Mouse (Mus musculus): ENCODE measurements around the gene Gpr61.

The Gpr61 gene

DNA sequence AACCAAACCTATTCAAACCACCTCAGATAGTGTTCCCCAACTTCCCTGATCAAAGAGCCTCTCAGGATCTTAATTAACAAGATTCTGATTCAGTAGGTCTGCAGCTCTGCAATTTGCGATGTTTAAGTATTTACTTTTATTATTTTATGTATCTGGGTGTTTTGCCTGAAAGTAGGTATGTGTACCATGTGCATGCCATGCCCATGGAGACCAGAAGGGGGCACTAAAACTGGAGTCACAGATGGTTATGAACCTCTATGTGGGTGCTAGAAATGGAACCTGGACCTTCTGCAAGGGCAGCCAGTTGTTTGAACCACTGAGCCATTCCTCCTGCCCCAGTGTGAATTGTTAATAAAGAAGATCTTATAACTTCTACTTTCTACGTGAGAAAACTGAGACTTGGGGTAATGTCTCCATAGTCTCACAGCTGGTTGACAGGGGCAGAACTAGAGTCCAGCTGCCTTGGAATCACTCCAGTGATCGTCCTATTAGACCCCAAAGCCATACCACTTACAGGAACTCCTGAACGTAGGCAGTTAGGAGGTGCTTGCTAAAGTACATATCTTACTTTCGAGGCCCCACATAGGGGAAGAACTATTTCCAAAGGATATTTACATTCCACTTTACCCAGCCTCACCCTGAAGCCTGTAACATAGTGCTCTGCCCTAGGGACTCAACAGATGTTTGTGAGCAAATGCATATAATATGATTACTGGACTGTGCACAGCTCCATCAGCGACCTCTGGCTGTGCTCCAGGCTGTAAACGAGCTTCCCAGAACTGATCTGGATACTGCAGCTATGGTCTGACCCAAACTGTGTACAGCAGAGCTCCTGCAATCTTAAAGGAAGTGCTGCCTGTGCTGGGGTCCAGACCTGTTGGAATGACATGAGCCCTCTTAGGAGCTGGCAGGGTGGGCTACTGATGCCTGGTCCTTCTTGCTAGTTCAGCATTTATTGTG lies 24.4 kb upstream of the Gpr61 start:
- DNase-seq (ENCODE audit: low read depth) = no peak

DNA sequence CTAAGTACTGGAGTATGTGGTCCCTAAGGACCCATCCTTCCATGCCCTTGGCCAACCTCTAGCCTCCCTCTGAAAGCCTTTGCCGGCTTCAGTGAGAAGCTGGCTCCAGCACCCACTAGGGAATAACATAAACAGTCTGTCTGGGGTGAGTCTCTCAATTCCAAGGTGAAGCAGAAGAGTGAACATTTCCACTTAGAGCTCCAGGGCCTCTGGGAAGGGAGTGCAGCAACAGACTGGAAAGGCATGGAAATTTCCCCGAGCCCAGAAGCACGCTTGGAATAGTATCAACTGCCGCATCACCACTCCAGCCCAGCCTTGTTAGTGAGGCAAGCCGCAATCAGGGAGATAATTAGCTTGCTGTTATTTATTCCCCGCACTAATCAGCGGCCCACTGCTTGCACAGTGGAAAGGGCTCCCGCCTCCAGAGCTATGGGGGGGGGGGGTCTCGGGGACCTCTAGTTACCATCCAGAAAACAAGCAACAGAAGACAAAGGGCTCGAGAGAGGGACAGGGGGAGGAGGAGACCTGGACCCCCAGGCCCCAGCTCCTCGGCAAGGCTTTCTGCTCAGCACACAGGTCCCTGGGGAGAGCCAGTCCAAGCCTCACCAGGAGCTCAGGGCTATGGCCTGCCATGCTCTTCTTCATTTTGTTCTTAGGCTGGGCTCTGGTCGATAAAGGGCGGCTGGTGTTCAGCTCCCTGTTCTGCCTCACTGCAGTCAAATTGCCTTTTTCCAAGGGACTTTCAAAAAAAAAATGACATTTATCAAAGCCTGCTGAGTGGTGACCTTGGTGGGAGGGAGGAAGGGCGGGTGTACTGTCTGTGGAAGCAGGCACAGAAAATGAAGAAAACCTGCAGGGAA lies 20.2 kb upstream of the Gpr61 start:
- DNase-seq (ENCODE audit: low read depth) = no peak

DNA sequence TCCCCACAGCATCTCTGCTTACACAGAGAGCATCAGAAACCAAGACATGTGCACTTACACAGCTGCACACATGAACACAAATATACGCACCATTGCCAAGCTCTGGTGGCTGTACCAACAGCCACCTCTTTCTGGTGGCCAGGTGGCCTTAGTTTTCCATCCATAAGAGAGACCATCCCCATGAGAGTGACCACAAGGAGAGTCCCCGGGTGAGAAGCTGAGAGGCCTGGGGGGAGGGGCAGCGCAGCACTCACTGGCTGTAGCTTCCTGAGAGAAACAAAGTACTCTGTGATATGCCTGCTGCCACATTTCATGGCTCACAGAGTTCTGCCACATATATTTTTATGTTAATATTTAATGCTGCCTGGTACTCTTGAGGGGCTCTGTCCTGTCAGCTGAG lies 14.5 kb upstream of the Gpr61 start:
- DNase-seq (ENCODE audit: low read depth) = no peak

- no peak for DNase-seq (ENCODE audit: low read depth)
These were observed 12.8 kb upstream of the Gpr61 start for GRCm38 (mm10) chr3:108167499-108167898.

DNA sequence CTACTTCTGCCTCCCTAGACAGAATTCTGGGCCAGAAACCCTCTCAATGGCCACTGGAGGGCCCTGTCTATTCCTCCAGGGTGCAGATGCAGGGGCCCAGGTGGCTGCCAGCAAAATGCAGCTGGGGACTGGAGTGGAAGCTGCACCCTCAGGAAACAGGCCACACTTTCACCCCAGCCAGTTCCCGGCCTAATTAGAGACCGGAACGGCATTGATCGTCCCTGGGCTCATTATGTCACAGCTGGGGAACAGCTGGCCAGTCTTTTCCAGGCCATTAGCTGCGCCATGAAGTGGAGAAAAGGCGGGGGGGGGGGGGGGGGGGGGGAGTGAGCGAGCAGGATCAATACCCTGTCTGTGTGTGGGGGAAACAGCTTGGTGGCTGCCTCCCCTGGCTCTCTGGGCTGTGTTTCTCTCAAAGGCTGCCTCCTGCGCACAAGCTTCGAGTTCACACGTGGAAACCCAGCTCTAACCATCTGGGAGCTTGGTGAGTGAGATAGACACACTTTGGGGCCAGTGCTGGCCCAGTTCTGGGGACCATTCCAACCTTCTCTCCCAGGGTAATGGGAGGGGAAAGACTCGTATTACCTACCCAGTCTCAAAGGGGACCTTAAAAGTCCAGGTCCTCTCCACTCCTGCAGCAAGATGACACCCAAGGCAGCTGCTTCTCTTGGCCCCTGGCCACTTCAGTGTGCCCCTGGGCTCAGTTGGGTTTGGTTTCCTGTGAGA lies 12.0 kb upstream of the Gpr61 start:
- DNase-seq (ENCODE audit: low read depth) = no peak

GRCm38 (mm10) chr3:108165532-108166315 lies 11.0 kb upstream of the Gpr61 start:
- no peak for DNase-seq (ENCODE audit: low read depth)

- DNase-seq (ENCODE audit: low read depth) = no peak
These were observed 10.1 kb upstream of the Gpr61 start for GRCm38 (mm10) chr3:108164807-108165206.

DNA sequence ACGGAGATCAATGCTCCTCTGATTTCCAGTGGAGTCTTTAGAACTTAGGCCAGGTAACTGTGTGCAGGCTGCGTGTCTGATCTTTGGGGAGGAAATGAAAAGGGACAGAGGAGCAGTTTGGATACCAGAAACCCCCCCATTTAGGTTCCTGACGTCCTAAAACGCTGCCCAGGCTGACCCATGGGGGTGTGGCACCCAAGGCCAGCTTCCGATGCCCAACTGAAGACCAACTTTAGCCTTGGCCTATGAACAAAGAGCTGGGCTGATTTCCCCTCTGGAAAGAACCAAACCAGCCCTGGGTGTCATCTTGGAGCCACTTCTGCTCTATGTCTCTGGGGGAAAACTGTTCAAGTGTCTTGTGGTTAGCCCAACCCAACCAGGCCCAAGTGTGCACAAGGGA lies 9.4 kb upstream of the Gpr61 start:
- no peak for DNase-seq (ENCODE audit: low read depth)

DNA sequence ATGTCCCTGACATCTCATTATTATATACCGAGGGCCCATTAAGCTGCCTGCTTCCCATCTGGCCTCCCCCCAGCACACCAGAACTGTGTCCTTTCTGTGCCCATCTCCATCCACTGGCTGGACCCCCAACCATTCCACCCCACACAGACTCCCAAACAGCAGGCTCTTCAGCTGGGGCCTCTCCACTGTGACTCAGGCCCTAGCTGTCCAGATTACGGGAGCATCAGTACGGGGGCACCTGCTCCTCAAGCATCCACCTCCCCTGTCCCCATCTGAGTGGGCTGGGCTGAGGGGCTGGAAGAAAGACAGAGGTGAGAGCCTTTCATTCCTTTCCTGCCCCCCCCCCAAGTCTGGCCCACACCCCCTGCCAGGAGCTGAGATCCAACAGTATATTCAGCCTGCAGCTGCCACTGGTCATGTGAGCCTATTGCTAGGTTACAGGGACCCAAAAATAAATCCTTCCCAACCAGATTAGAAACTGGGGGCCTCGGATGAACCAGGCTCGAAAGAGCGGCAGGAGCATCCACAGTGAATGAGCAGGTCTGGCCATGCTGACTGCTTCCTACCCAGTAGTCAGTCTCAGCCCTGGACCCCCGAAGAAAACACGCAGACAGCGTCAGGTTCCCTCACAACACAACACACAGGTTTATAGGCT lies 3.8 kb upstream of the Gpr61 start:
- DNase-seq (ENCODE audit: low read depth) = no peak

DNA sequence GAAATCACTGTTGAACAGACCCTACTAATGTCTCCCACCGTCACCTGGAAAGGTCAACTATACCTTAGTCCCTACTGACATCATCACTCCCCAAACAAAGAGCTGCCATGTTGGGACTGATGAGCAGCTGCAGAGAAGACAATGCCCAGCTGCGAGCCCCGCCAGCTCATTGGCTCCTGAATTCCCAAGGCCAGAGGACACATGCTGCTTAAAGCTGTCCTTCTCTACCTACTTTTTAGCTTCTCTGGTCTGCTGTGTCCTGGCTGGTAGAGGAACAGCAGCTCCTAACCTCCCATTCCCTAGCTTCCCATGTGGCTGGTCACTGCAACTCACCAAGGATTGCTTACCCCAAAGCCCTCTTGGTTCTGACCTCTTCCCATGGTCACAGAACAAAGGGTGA lies 2.4 kb downstream of the Gpr61 start:
- DNase-seq (ENCODE audit: low read depth) = no peak

DNA sequence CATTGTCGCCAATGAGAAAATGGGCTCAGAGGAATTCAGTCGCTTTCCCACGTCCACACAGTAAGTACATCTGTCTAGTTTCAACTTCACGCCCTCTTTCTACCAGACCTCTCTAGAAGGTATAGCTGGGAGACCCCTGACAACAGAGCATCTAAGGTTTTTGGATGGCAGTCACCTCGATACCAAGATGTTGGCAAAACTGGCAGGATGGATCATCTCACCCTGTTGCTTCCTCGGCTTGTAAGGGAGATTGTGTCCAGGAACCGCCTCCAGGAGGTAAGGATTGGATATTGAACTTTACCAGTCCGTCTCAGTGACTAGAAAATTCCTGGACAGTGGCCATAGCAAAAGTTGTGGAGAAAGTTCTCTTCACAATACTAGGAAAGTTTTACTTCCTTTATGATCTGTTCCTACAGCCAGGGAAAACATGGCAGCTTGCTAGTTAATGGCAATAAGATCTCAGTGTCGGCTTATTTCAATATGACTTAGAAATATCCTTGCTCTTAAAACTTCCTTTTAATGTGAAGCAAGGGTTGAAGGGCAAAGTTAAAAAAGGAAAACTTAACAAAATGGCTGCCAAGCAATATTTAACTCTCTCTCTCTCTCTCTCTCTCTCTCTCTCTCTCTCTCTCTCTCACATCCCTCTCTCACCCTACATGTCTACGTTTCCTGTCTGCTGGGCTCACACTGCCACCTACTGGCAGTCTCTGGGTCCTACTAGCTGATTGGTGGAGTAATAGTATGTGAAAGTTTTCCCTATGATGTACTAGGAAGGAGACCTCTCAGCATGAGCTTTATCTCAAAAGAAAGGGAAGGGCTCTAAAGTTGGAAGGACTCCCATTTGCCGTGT lies 7.1 kb downstream of the Gpr61 start:
- peak; percentile 74 for DNase-seq (ENCODE audit: low read depth)

- DNase-seq (ENCODE audit: low read depth) = no peak
These were observed 8.0 kb downstream of the Gpr61 start for GRCm38 (mm10) chr3:108146671-108147070.

DNA sequence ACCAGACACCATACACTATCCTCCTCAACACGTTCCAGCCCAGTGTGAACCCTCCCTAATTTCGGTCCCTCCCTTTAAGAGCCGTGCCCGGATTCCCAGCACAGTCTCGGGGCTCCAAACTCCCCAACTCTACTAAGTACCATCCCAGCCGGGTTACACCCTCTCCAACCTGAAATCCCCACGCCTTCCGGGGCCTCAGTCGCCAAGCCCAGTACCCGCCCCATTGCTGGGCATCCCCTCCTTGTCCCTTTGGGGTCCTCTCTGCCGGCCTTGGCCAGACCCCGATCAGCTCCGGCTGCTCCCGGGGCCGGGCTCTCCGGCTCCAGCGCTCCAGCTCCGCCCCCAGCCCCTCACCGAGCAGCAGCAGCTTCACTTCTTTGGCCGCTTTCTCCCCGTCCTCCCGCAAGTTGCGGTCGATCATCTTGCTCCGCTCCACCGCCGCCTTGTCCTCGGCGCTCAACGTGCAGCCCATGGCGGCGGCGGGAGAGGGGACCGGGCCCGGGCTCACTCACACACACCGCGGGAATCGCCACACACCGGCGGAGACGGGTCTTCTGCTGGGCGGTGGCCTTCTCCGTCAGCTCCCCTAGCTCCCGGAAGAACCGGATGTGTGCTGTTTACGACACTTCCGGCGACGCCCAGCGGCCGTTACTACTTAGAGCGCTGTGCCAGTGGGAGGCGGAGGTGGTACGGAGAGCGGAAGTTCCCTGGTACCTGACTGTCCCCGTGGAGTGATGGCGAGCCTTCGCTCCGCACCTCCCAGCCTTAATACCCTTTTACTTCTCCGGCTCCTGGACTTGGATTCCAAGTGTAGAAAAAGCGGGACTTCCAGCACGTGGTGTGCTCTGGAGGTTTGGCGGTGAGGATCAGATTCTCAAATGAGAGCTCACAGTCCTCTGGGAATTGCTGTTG lies 8.9 kb downstream of the Gpr61 start, which contains the start of gene Gnai3:
Gene Gnai3, minus strand, starts transcription at position 613 of the 912 bp plus-strand sequence.
- peak; percentile 79 for DNase-seq (ENCODE audit: low read depth)

DNA sequence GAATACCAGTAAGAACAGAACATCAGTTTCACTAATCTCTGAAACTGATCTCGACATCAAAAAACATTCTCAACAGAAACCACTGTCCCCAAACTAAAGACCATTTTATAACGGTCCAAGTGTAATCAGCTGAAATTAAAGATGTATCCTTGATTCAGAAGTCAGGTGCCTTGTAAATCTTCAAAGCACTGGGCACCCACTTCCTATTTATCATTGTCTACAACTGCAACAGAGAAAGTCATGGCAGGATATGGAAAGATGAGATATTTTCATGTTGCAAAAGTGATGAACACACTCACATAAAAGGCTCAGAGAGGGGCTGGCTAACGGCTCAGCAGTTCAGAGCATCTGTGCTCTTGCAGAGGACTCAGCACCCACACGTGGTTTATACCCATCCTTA lies 13.9 kb downstream of the Gpr61 start:
- DNase-seq (ENCODE audit: low read depth) = no peak

DNA sequence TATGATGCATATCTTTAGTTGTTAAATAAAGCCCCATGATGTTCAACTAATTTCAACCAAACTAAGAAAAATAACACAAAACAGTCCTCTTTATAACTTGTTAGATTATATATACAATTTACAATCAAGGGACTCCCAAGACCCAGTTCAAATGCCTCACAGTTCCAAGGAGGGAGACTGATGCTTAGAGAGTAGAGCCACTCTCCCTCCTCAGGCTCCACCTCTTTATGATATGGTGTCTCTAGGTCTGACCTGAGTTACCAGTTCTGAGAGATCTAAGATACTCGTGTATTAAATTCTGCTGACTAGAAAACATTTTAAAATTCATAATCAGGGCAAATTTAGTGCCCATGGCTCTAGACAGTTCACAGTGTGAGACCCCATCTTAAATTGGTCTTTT lies 15.6 kb downstream of the Gpr61 start:
- DNase-seq (ENCODE audit: low read depth) = no peak

DNA sequence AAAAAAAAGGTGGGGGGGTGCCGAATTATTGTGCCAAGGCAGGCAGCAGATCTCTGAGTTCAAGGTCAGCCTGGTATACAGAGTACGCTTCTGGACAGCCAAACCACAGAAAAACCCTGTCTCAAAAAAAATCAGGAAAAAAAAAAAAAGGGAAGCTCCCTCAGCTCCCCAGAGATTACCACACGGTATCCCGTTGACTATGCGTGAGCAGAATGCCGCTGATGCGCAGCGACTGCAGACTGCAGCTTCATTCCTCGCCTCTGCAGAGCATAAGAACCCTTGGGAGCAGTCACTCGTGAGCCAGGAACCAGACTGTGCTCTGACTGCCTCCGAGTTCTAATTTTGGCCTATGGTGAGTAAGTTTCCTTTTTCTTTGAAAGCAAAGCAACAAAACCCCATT lies 20.0 kb downstream of the Gpr61 start:
- no peak for DNase-seq (ENCODE audit: low read depth)

- DNase-seq (ENCODE audit: low read depth) = no peak
These were observed 22.2 kb downstream of the Gpr61 start for GRCm38 (mm10) chr3:108132484-108132883.

DNA sequence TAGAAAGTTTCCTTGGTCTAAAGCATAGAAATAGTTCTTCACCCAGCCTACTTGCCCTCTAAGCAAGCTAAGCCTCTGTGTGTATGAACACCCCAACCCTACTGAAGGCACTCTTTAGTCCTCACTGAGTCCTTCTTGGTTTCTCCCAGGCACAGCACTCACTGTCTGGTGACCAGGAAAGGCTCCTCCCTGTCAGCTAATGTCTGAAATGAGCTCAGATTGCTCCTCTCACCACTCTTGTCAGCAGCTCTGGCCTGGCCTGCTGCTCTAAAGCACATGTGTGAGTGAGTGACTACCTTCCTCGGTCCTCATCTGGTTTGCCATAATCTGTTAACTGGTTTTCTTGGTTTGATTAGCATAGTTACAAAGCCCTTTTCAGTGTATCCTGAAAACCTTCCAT lies 22.9 kb downstream of the Gpr61 start:
- DNase-seq (ENCODE audit: low read depth) = no peak

GRCm38 (mm10) chr3:108131216-108131615 lies 23.5 kb downstream of the Gpr61 start:
- no peak for DNase-seq (ENCODE audit: low read depth)
